ENCODE assay signal across 8 mouse cellular contexts in the genomic region with DNA sequence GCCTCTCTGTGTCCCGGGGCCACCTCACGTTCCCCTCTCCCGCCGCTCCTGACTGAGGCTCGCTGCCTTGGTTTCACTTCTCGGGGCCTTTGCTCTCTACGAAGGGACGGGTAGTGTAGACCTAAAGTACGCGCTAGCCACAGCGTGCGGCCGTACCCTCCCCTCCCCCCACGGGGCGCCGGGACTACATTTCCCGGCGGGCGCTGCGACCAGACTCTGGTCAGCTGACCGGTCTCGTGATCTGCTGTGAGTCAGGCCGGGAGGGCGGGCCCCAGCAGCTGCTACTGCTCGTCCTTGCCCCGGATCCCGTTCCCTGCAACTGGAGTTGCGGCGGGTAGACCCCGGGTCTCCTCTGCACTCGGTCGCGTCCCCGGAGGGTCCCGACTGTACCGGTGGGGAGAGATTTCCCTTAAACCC. TPM values are rescaled to one million over a fixed set of nuclear protein-coding genes. Genes with fewer than 3 reads are reported as not detected.
A peak's percentile ranks its signal among the peaks of the same experiment; 100 is the strongest.
DNase-seq lines count a peak whose midpoint lies in the region; ATAC-seq lines count a peak whose summit lies in the region.

No protein-coding gene starts in this region.

- ATAC-seq in heart, embryonic 12.5 days (ENCODE audit: insufficient number of reproducible peaks, low FRiP score): peak; percentile 92
- peak; percentile 84 for ATAC-seq in liver, embryonic 13.5 days (ENCODE audit: low read depth)
- ATAC-seq in stomach, embryonic 16.5 days (ENCODE audit: insufficient read depth, low FRiP score): peak; percentile 87

- H3K27me3 ChIP-seq in erythroblast, embryonic 14.5 days (ENCODE audit: control insufficient read depth): no peaks in the 10 kb centered on the region
- H3K27me3 ChIP-seq in heart, embryonic 12.5 days (replicated peaks): no peaks in the 10 kb centered on the region
- no peaks in the 10 kb centered on the region for H3K27me3 ChIP-seq in liver, embryonic 13.5 days
- H3K27me3 ChIP-seq in stomach, embryonic 16.5 days (ENCODE audit: control insufficient read depth, insufficient read depth, low read length): no peaks in the 10 kb centered on the region

- H3K4me3 ChIP-seq in erythroblast, embryonic 14.5 days (replicated peaks): peak overlapping the region; percentile 79
- peak overlapping the region; percentile 94 for H3K4me3 ChIP-seq in heart, embryonic 12.5 days
- peak overlapping the region; percentile 98 for H3K4me3 ChIP-seq in liver, embryonic 13.5 days (replicated peaks)
- H3K4me3 ChIP-seq in stomach, embryonic 16.5 days (replicated peaks; ENCODE audit: low read length): peak overlapping the region; percentile 99

- under 1% methylated on average over 36 of the region's 36 CpGs for WGBS in heart, embryonic 12.5 days
- under 1% methylated on average over 36 of the region's 36 CpGs for WGBS in liver, embryonic 13.5 days (ENCODE audit: insufficient replicate concordance)
- WGBS in stomach, embryonic 16.5 days: under 1% methylated on average over 36 of the region's 36 CpGs

- peak; percentile 96 for DNase-seq in CD4-positive, CD25-positive, alpha-beta regulatory T cell, adult 2 months (ENCODE audit: low read depth, low spot score)
- DNase-seq in brain, embryonic 18.5 days (ENCODE audit: low read depth, low spot score): peak; percentile 89
- DNase-seq in kidney, postnatal 10 days: peak; percentile 99
- peak; percentile 92 for DNase-seq in liver, embryonic 13.5 days
- peak; percentile 95 to 96 for DNase-seq in natural killer cell, adult 2 months (ENCODE audit: low spot score in 2 of 2)

- H3K36me3 ChIP-seq in erythroblast, embryonic 14.5 days (ENCODE audit: control insufficient read depth): peaks cover 42% of the 10 kb centered on the region
- peaks cover 29% of the 10 kb centered on the region for H3K36me3 ChIP-seq in heart, embryonic 12.5 days
- H3K36me3 ChIP-seq in liver, embryonic 13.5 days: peaks cover 35% of the 10 kb centered on the region
- peaks cover 5% of the 10 kb centered on the region; the same call in 1 of the 2 replicates for H3K36me3 ChIP-seq in stomach, embryonic 16.5 days (ENCODE audit: control insufficient read depth, insufficient read depth, low read length)

- peak overlapping the region; percentile 96 for H3K9ac ChIP-seq in heart, embryonic 12.5 days
- H3K9ac ChIP-seq in liver, embryonic 13.5 days: peak overlapping the region; percentile 92
- H3K9ac ChIP-seq in stomach, embryonic 16.5 days (ENCODE audit: low read length): peak overlapping the region; percentile 91

- H3K4me1 ChIP-seq in erythroblast, embryonic 14.5 days (ENCODE audit: control insufficient read depth): peaks cover 46% of the 10 kb centered on the region
- peaks cover 31% of the 10 kb centered on the region for H3K4me1 ChIP-seq in heart, embryonic 12.5 days (replicated peaks)
- peaks cover 45% of the 10 kb centered on the region for H3K4me1 ChIP-seq in liver, embryonic 13.5 days (replicated peaks)
- peaks cover 16% of the 10 kb centered on the region for H3K4me1 ChIP-seq in stomach, embryonic 16.5 days (ENCODE audit: control insufficient read depth, insufficient read depth, low read length)

- H3K9me3 ChIP-seq in erythroblast, embryonic 14.5 days (ENCODE audit: control insufficient read depth, low read length): no peaks in the 10 kb centered on the region
- H3K9me3 ChIP-seq in heart, embryonic 12.5 days (replicated peaks): no peaks in the 10 kb centered on the region
- H3K9me3 ChIP-seq in liver, embryonic 13.5 days (replicated peaks): no peaks in the 10 kb centered on the region
- H3K9me3 ChIP-seq in stomach, embryonic 16.5 days (replicated peaks; ENCODE audit: control insufficient read depth, low read length): no peaks in the 10 kb centered on the region

- H3K27ac ChIP-seq in heart, embryonic 12.5 days (ENCODE audit: poor library complexity, severe bottlenecking): peak overlapping the region; percentile 99
- H3K27ac ChIP-seq in liver, embryonic 13.5 days: peak overlapping the region; percentile 98
- H3K27ac ChIP-seq in stomach, embryonic 16.5 days (ENCODE audit: low read length): peak overlapping the region; percentile 99

- peak overlapping the region; percentile 88 for H3K4me2 ChIP-seq in heart, embryonic 12.5 days
- H3K4me2 ChIP-seq in liver, embryonic 13.5 days: peak overlapping the region; percentile 90
- peak overlapping the region; percentile 53 for H3K4me2 ChIP-seq in stomach, embryonic 16.5 days (ENCODE audit: low read depth, low read length)

RNA-seq across cellular contexts. Expression of gene Srsf2, which starts 0.6 kb away (rescaled TPM):
- polyA plus RNA-seq in erythroblast, embryonic 14.5 days (2012): 109 and 111 TPM in 2 replicates
- polyA plus RNA-seq in heart, embryonic 12.5 days (2016; fragmentation: Nextera tagmentation; extraction: Ambion mirVana): 605 and 640 TPM in 2 replicates
- polyA plus RNA-seq in liver, embryonic 13.5 days (2015; fragmentation: Nextera tagmentation; extraction: Ambion mirVana): 543 and 573 TPM in 2 replicates
- polyA plus RNA-seq in stomach, embryonic 16.5 days (2015; fragmentation: Nextera tagmentation; extraction: Ambion mirVana): 528 and 578 TPM in 2 replicates

RNA-seq across cellular contexts. Expression of gene Mfsd11, which starts 1.3 kb away (rescaled TPM):
- 0.91 and 1.2 TPM in 2 replicates for polyA plus RNA-seq in erythroblast, embryonic 14.5 days (2012)
- polyA plus RNA-seq in heart, embryonic 12.5 days (2016; fragmentation: Nextera tagmentation; extraction: Ambion mirVana): 37.6 and 39.9 TPM in 2 replicates
- polyA plus RNA-seq in liver, embryonic 13.5 days (2015; fragmentation: Nextera tagmentation; extraction: Ambion mirVana): 10.4 and 11.8 TPM in 2 replicates
- 33.3 and 43.7 TPM in 2 replicates for polyA plus RNA-seq in stomach, embryonic 16.5 days (2015; fragmentation: Nextera tagmentation; extraction: Ambion mirVana)

RNA-seq across cellular contexts. Expression of gene Jmjd6, which starts 10.3 kb away (rescaled TPM):
- 3.6 and 5.9 TPM in 2 replicates for polyA plus RNA-seq in erythroblast, embryonic 14.5 days (2012)
- 76.9 and 77.8 TPM in 2 replicates for polyA plus RNA-seq in heart, embryonic 12.5 days (2016; fragmentation: Nextera tagmentation; extraction: Ambion mirVana)
- 38.1 and 40.1 TPM in 2 replicates for polyA plus RNA-seq in liver, embryonic 13.5 days (2015; fragmentation: Nextera tagmentation; extraction: Ambion mirVana)
- polyA plus RNA-seq in stomach, embryonic 16.5 days (2015; fragmentation: Nextera tagmentation; extraction: Ambion mirVana): 68.8 and 69.1 TPM in 2 replicates

RNA-seq across cellular contexts. Expression of gene Mettl23, which starts 10.4 kb away (rescaled TPM):
- polyA plus RNA-seq in erythroblast, embryonic 14.5 days (2012): 3.4 and 3.5 TPM in 2 replicates
- polyA plus RNA-seq in heart, embryonic 12.5 days (2016; fragmentation: Nextera tagmentation; extraction: Ambion mirVana): 55.5 and 57.4 TPM in 2 replicates
- 44.2 and 47.0 TPM in 2 replicates for polyA plus RNA-seq in liver, embryonic 13.5 days (2015; fragmentation: Nextera tagmentation; extraction: Ambion mirVana)
- polyA plus RNA-seq in stomach, embryonic 16.5 days (2015; fragmentation: Nextera tagmentation; extraction: Ambion mirVana): 51.9 and 58.9 TPM in 2 replicates

RNA-seq across cellular contexts. Expression of gene Mxra7, which starts 25.7 kb away (rescaled TPM):
- polyA plus RNA-seq in erythroblast, embryonic 14.5 days (2012): 0.03 and 0.05 TPM in 2 replicates
- 24.7 and 27.0 TPM in 2 replicates for polyA plus RNA-seq in heart, embryonic 12.5 days (2016; fragmentation: Nextera tagmentation; extraction: Ambion mirVana)
- polyA plus RNA-seq in liver, embryonic 13.5 days (2015; fragmentation: Nextera tagmentation; extraction: Ambion mirVana): 2.0 and 2.5 TPM in 2 replicates
- polyA plus RNA-seq in stomach, embryonic 16.5 days (2015; fragmentation: Nextera tagmentation; extraction: Ambion mirVana): 12.1 and 15.7 TPM in 2 replicates

Comparison
In these comparisons a context has a peak if more than half of its experiments do, and no peak if none do; other contexts are left out.
1. Peak in every context shown above with its lines: DNase-seq, ATAC-seq, H3K4me3 ChIP-seq and H3K27ac ChIP-seq.